Mouse (Mus musculus) heart, embryonic 16.5 days (tissue): ENCODE measurements around the gene Kdm4b. TPM values are rescaled to one million over a fixed set of nuclear protein-coding genes. Genes with fewer than 3 reads are reported as not detected.

Experiments
- ATAC-seq: fragments of 200-750 bp; cut with Nextera tagmentation; replicated peaks from 2 replicates; pipeline ENCODE4 v1.8.0; 2017; ENCODE audit warnings: moderate number of reproducible peaks; ENCODE audit not compliant: insufficient read depth, low FRiP score; ENCODE audit errors: extremely low read depth
- H3K27ac ChIP-seq: fragments of 300-500 bp; sonication (generic); 2 replicates; pipeline ENCODE4 v1.5.1; 2014; ENCODE audit warnings: mild to moderate bottlenecking, low read length, control low read depth, moderate library complexity
- H3K27me3 ChIP-seq: fragments of 300-500 bp; sonication (generic); 2 replicates; pipeline ENCODE4 v1.6.1; 2014; ENCODE audit warnings: low read length, mixed read lengths; ENCODE audit not compliant: control insufficient read depth, insufficient read depth
- H3K36me3 ChIP-seq: fragments of 300-500 bp; sonication (generic); 2 replicates; pipeline ENCODE4 v1.6.1; 2014; ENCODE audit not compliant: control insufficient read depth, insufficient read depth
- H3K4me1 ChIP-seq: fragments of 300-500 bp; sonication (generic); 2 replicates; pipeline ENCODE4 v1.6.1; 2014; ENCODE audit warnings: low read length, mixed read lengths; ENCODE audit not compliant: control insufficient read depth, insufficient read depth
- H3K4me2 ChIP-seq: fragments of 300-500 bp; sonication (generic); 2 replicates; pipeline ENCODE4 v1.6.1; 2014; ENCODE audit warnings: low read depth, mild to moderate bottlenecking, control low read depth, low read length
- H3K4me3 ChIP-seq: fragments of 300-500 bp; sonication (generic); 2 replicates; pipeline ENCODE4 v1.5.1; 2014; ENCODE audit warnings: mild to moderate bottlenecking, control low read depth, low read length
- H3K9ac ChIP-seq: fragments of 300-500 bp; sonication (generic); 2 replicates; pipeline ENCODE4 v1.6.1; 2014; ENCODE audit warnings: low read length, control low read depth
- H3K9me3 ChIP-seq: fragments of 300-500 bp; sonication (generic); replicated peaks from 2 replicates; pipeline ENCODE4 v1.6.1; 2016; ENCODE audit warnings: low read length; ENCODE audit not compliant: control insufficient read depth
- WGBS: fragments of 180-500 bp; shearing (Covaris S2); extraction: QIAGEN DNeasy Blood & Tissue Kit; methylation state at CpG from one replicate; pipeline ENCODE4 v1.1.7; 2014; 5-methylcytosine and 5-hydroxymethylcytosine counted together
- polyA plus RNA-seq: library from polyadenylated mRNA; unstranded; fragments of >200 nt; fragmentation: Nextera tagmentation; extraction: Ambion mirVana; gene quantifications from 2 replicates; pipeline ENCODE4 v1.2.1, GENCODE M21; 2015

The Kdm4b gene
- polyA plus RNA-seq, 1 experiment from 2014 or later: 23.8 TPM

DNA sequence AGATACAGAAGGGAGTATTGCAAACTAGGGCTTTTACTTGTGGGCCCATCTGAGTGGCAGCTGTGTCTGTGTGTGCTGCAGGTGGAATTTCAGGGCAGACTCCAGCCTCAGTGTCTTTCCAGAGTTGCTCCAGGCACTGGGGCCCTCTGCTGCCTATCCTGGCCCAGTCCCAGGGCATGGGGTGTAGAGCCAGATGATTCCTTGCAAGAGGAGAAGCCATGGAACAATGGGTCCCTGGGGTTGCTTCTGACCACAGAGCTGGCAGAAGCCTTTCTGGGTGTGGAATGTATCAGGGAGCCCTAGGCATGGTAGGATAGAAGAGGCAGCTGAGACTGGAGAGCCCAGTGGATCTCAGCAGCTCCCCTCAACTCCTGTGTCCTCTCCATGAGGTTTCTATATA, 5.4 kb downstream of the Kdm4b start:
- Histone ChIP-seq H3K36me3 (no peaks in the 10 kb centered on the region), H3K9ac (peak overlapping the region; percentile 35; the same call in 1 of the 2 replicates), H3K4me3 (no peak overlapping the region), H3K27me3 (no peaks in the 10 kb centered on the region), H3K9me3 (no peaks in the 10 kb centered on the region), H3K4me1 (peaks cover 47% of the 10 kb centered on the region), H3K4me2 (no peak overlapping the region), H3K27ac (no peak overlapping the region)
- ATAC-seq: no peak

DNA sequence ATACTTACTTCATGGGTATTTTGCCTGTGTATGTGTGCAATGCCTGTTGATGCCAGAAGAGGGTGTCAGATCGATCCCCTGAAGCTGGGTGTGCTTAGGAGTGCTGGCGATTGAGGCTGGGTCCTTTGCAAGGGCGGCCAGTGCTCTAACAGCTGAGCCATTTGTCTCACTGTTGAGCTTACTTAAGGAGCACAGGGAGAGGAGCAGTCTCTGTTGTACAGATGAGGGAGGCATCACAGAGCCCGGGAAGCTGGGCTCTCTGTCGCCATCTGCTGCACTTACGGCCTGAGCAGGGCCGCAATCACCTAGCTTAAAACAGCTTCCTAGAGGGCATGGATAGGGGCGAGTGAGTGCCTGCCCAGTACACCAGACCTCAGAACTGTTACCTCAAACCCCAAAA, 7.1 kb downstream of the Kdm4b start:
- Histone ChIP-seq H3K9ac (no peak overlapping the region), H3K9me3 (no peaks in the 10 kb centered on the region), H3K27me3 (no peaks in the 10 kb centered on the region), H3K4me1 (peaks cover 48% of the 10 kb centered on the region), H3K27ac (no peak overlapping the region), H3K4me2 (no peak overlapping the region), H3K36me3 (no peaks in the 10 kb centered on the region), H3K4me3 (no peak overlapping the region)
- WGBS: 45% methylated on average over 8 of the region's 8 CpGs
- ATAC-seq: no peak

DNA sequence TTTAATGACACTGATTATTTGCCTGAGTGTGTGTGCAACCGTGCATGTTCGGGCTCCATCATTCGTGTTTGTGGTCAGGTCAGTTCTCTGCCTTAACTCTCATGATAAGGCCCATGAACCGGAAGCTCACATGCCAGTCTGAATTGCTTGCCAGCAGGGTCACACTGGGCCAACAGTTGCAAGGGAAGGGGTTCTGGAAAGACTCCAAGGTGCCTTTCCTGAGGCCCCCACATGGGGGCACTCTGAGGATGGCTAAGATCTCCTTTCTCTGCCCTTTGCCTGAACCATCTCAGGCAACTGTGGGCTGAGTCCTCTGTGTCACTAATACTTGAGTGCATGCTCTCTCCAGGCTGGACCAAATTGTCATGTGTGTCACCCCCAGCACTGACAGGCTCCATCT, 11.3 kb downstream of the Kdm4b start:
- 23% methylated on average over 4 of the region's 4 CpGs for WGBS
- H3K27ac ChIP-seq: peak overlapping the region; percentile 30; the same call in 1 of the 2 replicates
- H3K4me2 ChIP-seq: no peak overlapping the region
- no peak overlapping the region for H3K9ac ChIP-seq
- peak; percentile 17 for ATAC-seq
- H3K4me1 ChIP-seq: peaks cover 39% of the 10 kb centered on the region
- no peaks in the 10 kb centered on the region for H3K36me3 ChIP-seq
- H3K9me3 ChIP-seq: no peaks in the 10 kb centered on the region
- H3K27me3 ChIP-seq: no peaks in the 10 kb centered on the region
- H3K4me3 ChIP-seq: no peak overlapping the region

DNA sequence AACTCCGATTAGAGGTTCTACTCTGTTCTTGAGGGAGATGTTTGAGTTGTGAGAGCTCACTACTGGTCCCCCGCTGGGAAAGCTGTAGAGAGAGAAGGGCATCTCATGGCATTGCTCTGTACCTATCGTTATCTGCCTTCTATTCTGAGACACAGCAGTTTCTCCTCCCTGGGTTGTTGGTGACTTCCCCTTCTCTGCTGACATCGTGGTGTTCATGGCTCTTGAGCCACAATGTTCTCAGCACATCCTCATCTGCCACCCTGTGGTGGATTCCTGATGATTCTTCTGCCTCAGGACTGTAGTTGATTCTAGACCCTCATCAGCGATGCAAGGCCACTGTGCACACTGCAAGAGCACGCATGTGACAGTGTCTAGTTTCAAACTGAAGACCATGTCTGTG, 11.9 kb downstream of the Kdm4b start:
- Histone ChIP-seq H3K4me2 (no peak overlapping the region; the same call in 1 of the 2 replicates), H3K4me3 (no peak overlapping the region), H3K27me3 (no peaks in the 10 kb centered on the region), H3K9me3 (no peaks in the 10 kb centered on the region), H3K27ac (peak overlapping the region; percentile 34; the same call in 1 of the 2 replicates), H3K4me1 (peaks cover 39% of the 10 kb centered on the region), H3K9ac (0 out of 2 replicates have a peak overlapping the region, but pooled peaks have one; percentile 6), H3K36me3 (no peaks in the 10 kb centered on the region)
- ATAC-seq: no peak
- 56% methylated on average over 6 of the region's 6 CpGs for WGBS

DNA sequence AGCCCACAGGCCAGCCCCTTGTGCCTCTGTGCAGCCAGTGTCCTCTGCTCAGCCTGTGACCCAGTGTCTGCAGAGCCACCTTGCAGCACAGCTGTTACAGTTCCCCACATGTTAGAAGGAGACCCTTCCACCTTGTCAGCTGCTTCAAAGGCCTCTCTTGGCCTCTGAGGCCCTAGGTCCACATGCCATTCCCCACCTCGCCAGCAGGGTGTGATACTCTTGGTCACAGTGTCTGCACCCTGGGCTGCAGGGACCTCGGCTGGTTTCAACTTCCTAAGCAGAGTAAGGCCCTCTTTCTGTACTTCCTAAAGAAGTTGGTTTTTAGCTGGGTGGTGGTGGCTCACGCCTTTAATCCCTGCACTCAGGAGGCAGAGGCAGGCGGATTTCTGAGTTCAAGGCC, 13.0 kb downstream of the Kdm4b start:
- no peaks in the 10 kb centered on the region for H3K27me3 ChIP-seq
- no peak overlapping the region for H3K4me2 ChIP-seq
- no peak overlapping the region for H3K27ac ChIP-seq
- 65% methylated on average over 4 of the region's 4 CpGs for WGBS
- no peaks in the 10 kb centered on the region for H3K36me3 ChIP-seq
- ATAC-seq: no peak
- peaks cover 36% of the 10 kb centered on the region for H3K4me1 ChIP-seq
- no peak overlapping the region for H3K9ac ChIP-seq
- H3K4me3 ChIP-seq: no peak overlapping the region
- no peaks in the 10 kb centered on the region for H3K9me3 ChIP-seq

DNA sequence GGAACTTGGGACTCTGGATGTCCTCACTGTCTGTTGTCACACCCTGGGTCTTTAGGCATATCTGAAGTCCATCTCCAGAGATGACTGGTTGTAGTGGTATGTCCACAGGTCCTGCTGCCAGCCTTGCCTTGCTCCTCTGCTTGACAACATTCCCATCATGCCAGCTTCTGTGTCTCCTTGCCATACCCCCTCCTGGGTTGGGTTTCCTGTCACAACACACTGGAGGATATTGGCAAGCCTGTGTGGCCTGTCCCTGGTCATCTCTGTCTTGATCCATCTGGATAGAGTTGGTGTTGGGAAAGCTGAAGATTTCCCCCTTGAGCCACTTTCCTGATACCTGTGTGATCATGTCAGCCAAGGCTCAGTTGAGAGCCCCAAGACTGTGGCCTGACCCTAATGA, 14.9 kb downstream of the Kdm4b start:
- no peak for ATAC-seq
- no peak overlapping the region for H3K4me2 ChIP-seq
- no peaks in the 10 kb centered on the region for H3K27me3 ChIP-seq
- H3K4me3 ChIP-seq: no peak overlapping the region
- H3K36me3 ChIP-seq: no peaks in the 10 kb centered on the region
- no peaks in the 10 kb centered on the region for H3K9me3 ChIP-seq
- no peak overlapping the region for H3K27ac ChIP-seq
- peaks cover 34% of the 10 kb centered on the region for H3K4me1 ChIP-seq
- H3K9ac ChIP-seq: no peak overlapping the region

DNA sequence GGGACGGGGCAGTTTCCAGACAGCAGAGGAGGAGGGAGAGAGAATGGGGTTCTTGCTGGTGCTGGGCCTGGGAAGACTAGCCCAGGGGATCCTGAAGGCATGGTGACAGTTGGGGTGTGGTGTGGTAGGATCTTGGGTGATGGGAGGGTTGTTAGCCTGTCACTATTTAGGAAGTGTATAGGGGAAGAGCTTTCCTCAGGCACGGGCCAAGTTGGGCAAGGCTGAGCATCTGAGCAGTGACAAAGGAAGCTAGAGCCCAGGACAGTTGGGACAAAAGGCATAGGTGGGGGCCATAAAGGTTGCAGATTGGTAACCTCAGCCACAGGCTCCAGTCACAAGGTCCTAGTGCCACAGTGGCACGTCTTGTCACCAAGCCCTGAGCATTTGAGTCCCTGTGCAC, 17.6 kb downstream of the Kdm4b start:
- Histone ChIP-seq H3K36me3 (no peaks in the 10 kb centered on the region), H3K4me3 (no peak overlapping the region), H3K9me3 (no peaks in the 10 kb centered on the region), H3K27me3 (no peaks in the 10 kb centered on the region), H3K4me2 (no peak overlapping the region), H3K9ac (no peak overlapping the region), H3K27ac (no peak overlapping the region), H3K4me1 (peaks cover 28% of the 10 kb centered on the region)
- WGBS: 76% methylated on average over 3 of the region's 3 CpGs
- ATAC-seq: no peak

DNA sequence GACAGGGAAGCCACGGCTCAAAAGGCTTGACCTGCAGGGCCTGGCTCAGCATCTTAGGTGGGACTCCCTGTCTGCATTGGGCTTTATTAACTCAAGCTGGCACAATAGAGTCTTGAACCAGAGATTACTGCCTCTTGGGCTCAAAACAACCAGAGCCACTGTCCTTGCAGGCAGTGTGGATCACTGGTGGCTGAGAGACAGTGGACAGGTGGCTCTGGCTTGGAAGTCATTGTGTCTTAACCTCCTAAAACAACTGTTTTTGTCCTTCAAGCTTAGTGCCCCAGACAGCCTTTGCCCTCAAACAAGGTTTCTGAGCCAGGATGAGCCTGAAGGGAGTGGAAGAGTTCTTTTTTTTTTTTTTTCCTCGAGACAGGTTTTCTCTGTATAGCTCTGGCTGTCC, 19.5 kb downstream of the Kdm4b start:
- ATAC-seq: no peak
- 68% methylated on average over 2 of the region's 2 CpGs for WGBS
- Histone ChIP-seq H3K4me2 (no peak overlapping the region), H3K9me3 (no peaks in the 10 kb centered on the region), H3K4me1 (peaks cover 23% of the 10 kb centered on the region), H3K27ac (no peak overlapping the region), H3K4me3 (no peak overlapping the region), H3K27me3 (no peaks in the 10 kb centered on the region), H3K36me3 (no peaks in the 10 kb centered on the region), H3K9ac (no peak overlapping the region)

DNA sequence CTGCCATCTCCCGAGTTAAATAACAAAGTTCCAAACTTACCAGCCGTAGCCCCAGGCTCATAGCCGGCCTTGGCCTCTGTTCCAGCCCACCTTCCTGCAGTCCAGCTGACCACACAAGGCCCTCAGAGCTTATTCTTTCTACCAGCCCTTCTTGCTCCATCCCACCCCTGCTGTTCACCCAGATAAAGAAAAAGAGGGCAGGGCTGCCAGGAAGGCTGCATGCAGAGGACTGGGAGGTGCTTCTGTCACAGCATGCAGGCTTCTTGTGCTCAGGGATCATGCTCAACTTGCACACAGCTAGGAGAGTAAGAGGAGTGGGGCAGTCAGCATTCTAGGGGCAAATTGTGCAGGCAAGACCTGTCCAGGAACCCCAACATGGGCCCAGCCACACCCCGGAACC, 22.3 kb downstream of the Kdm4b start:
- no peak overlapping the region for H3K4me3 ChIP-seq
- H3K4me1 ChIP-seq: peaks cover 10% of the 10 kb centered on the region
- H3K4me2 ChIP-seq: no peak overlapping the region
- no peaks in the 10 kb centered on the region for H3K27me3 ChIP-seq
- peaks cover 6% of the 10 kb centered on the region for H3K36me3 ChIP-seq
- no peak overlapping the region for H3K27ac ChIP-seq
- no peaks in the 10 kb centered on the region for H3K9me3 ChIP-seq
- 61% methylated on average over 4 of the region's 4 CpGs for WGBS
- ATAC-seq: no peak
- H3K9ac ChIP-seq: no peak overlapping the region; the same call in 1 of the 2 replicates

DNA sequence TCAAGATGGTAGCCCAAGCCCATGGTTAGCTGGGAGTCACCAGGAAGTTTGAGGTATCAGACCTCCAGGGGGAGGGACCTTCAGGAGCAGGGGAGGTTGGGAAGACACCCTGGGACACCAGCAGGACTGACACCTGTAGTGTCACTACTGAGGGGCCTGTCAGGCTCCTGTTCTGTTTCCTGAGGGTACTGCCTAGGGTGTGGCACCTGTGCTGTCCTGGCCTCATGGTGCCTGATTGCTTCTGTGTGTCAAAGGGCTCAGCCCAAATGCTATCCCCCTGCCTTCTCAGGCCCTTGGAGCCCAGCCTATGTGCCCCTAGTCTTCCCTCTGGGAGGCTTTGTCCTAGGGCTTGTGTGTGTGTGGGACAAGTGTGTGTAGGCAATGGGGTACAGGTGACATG, 22.7 kb downstream of the Kdm4b start:
- Histone ChIP-seq H3K9me3 (no peaks in the 10 kb centered on the region), H3K9ac (no peak overlapping the region), H3K4me2 (no peak overlapping the region), H3K4me3 (no peak overlapping the region), H3K36me3 (peaks cover 6% of the 10 kb centered on the region), H3K27me3 (no peaks in the 10 kb centered on the region), H3K27ac (no peak overlapping the region), H3K4me1 (peaks cover 10% of the 10 kb centered on the region)
- ATAC-seq: no peak
